Mouse (Mus musculus) lung, adult 2 months (tissue): ENCODE measurements around the gene Dennd2c.

Experiments used
- CTCF ChIP-seq: fragments of 200-500 bp; IDR thresholded peaks from 2 replicates; pipeline ENCODE4 v1.5.1; 2011; ENCODE audit warnings: mild to moderate bottlenecking, low read length, control low read depth; ENCODE audit not compliant: insufficient read depth
- POLR2A ChIP-seq: fragments of 200-500 bp; IDR thresholded peaks from 2 replicates; pipeline ENCODE4 v1.6.1; 2011; ENCODE audit warnings: low read depth, mild to moderate bottlenecking, control low read depth, low read length, borderline replicate concordance; ENCODE audit errors: extremely low read depth

DNA sequence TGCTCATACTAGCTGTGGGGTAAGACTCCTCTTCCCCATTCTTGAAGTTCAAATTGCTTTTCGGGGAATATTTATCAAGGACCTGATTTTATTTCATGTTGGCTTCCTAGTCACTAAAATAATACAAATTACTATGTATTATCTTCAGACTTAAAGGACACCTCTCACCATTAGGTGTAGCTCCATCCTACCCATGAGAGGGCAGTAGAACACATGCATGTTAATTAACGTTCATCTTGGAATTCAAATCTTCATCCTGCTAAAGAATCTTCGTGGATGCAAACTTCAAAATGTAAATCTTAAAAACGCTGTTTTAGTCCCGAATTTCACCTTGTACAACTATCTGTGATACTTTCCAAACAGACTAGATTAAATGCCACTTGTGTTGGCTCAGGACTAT, 1.2 kb upstream of the Dennd2c start:
- TF ChIP-seq POLR2A (no peak), CTCF (no peak)
